In the genomic region with DNA sequence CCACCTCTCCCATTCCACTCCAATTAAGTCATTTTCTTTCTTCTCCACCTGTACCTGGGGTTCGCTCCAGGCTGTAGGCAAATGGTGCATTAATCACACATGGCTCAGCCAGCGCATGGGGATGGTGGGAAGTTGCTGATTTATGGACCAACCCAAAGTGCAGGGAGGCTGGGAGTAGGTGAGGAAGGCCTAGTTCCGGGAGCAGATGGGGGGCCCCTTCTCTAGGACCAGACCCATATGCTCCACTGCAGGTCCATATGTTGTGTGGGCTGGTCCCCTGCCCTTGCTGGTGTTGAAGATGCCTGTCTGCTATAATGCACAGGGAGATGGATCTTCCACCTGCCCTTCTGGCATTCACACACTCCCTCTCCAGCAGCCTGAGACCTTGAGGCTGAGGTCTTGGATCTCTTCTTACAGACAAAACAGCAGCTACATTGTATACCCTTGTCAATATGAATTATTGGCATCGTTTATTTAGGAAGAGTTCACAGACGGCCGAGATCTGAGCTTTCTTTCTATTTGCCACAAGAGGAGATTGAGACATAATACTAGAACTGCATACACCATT, we compare ENCODE assay signal across 24 mouse cellular contexts.
A peak's percentile ranks its signal among the peaks of the same experiment; 100 is the strongest.
DNase-seq lines count a peak whose midpoint lies in the region; ATAC-seq and TF ChIP-seq lines count a peak whose summit lies in the region.
"Had no signal": no experiment of that assay in that cellular context is flagged by ENCODE, and none has a peak within 500 bp of the region (broad histone marks: within the 10 kb centered on the region; RNA-seq: fewer than 3 reads in every experiment).

No protein-coding gene starts in this region.

- peaks cover 6% of the 10 kb centered on the region for H3K4me1 ChIP-seq in hindbrain, postnatal 0 days (ENCODE audit: insufficient read depth, low read length)
- peaks cover 16% of the 10 kb centered on the region for H3K4me1 ChIP-seq in hindbrain, embryonic 10.5 days (replicated peaks)
- peaks cover 8% of the 10 kb centered on the region; the same call in 1 of the 2 replicates for H3K4me1 ChIP-seq in kidney, postnatal 0 days (replicated peaks; ENCODE audit: insufficient read depth, low read length)
- H3K4me1 ChIP-seq: embryonic facial prominence, embryonic 15.5 days; heart, embryonic 13.5 days had no signal

- no peaks in the 10 kb centered on the region for H3K27me3 ChIP-seq in hindbrain, postnatal 0 days (ENCODE audit: insufficient read depth, low read length)
- H3K27me3 ChIP-seq in hindbrain, embryonic 10.5 days (ENCODE audit: insufficient read depth, poor library complexity, severe bottlenecking) = peaks cover 2% of the 10 kb centered on the region; the same call in 1 of the 2 replicates
- H3K27me3 ChIP-seq in kidney, postnatal 0 days (ENCODE audit: insufficient read depth, low read length) = no peaks in the 10 kb centered on the region
- H3K27me3 ChIP-seq: embryonic facial prominence, embryonic 15.5 days; heart, embryonic 13.5 days had no signal

- no peak for TF ChIP-seq CTCF in hindbrain, postnatal 0 days (IDR thresholded peaks at IDR 0.05; ENCODE audit: low read depth)
- no peak for TF ChIP-seq CTCF in kidney, postnatal 0 days (IDR thresholded peaks at IDR 0.05; ENCODE audit: low read depth)

- no peak overlapping the region for H3K4me3 ChIP-seq in hindbrain, postnatal 0 days (ENCODE audit: low read length)
- no peak overlapping the region for H3K4me3 ChIP-seq in hindbrain, embryonic 10.5 days
- H3K4me3 ChIP-seq in kidney, postnatal 0 days (replicated peaks; ENCODE audit: low read depth, low read length) = no peak overlapping the region
- H3K4me3 ChIP-seq: embryonic facial prominence, embryonic 15.5 days; erythroblast, embryonic 14.5 days; forebrain, embryonic 10.5 days; gastrocnemius, adult 2 months; heart, embryonic 13.5 days had no signal

- no peaks in the 10 kb centered on the region for H3K9me3 ChIP-seq in hindbrain, postnatal 0 days (ENCODE audit: low read length)
- H3K9me3 ChIP-seq in hindbrain, embryonic 10.5 days = no peaks in the 10 kb centered on the region
- H3K9me3 ChIP-seq in kidney, postnatal 0 days (replicated peaks; ENCODE audit: low read length) = no peaks in the 10 kb centered on the region
- H3K9me3 ChIP-seq: embryonic facial prominence, embryonic 15.5 days; forebrain, embryonic 10.5 days; heart, embryonic 13.5 days had no signal

- DNase-seq in cerebellum, postnatal 10 days = peak; percentile 71 to 85
- no peak for DNase-seq in cerebellum, adult 8-10 months
- DNase-seq in heart, adult 11 months = peak; percentile 72
- no peak for DNase-seq in heart, postnatal 4 days
- peak; percentile 55 for DNase-seq in hindbrain, postnatal 0 days (ENCODE audit: low spot score)
- no peak for DNase-seq in hindbrain, embryonic 10.5 days (ENCODE audit: low spot score)
- peak; percentile 48 for DNase-seq in kidney, postnatal 0 days (ENCODE audit: low spot score)
- no peak for DNase-seq in kidney, postnatal 25 days
- DNase-seq: adrenal gland, adult 8-10 months; adrenal gland, postnatal 36 days; B cell, adult 2 months; embryo, embryonic 11 days; gastrocnemius, adult 2 months; gastrocnemius, postnatal 25 days; heart, postnatal 36 days had no signal

- no peak overlapping the region for H3K4me2 ChIP-seq in hindbrain, postnatal 0 days (ENCODE audit: low read depth, low read length)
- H3K4me2 ChIP-seq in kidney, postnatal 0 days (ENCODE audit: low read length) = no peak overlapping the region
- H3K4me2 ChIP-seq: embryonic facial prominence, embryonic 15.5 days; heart, embryonic 13.5 days had no signal

- 61% methylated on average over 6 of the region's 6 CpGs for WGBS in hindbrain, postnatal 0 days
- 86% methylated on average over 6 of the region's 6 CpGs for WGBS in hindbrain, embryonic 10.5 days
- 30% methylated on average over 6 of the region's 6 CpGs for WGBS in kidney, postnatal 0 days

- ATAC-seq in hindbrain, postnatal 0 days = peak; percentile 79
- no peak for ATAC-seq in kidney, postnatal 0 days (replicated peaks; ENCODE audit: low FRiP score, low read depth)
- ATAC-seq: CD4-positive, CD25-positive, alpha-beta regulatory T cell, adult 4 months; forebrain, embryonic 14.5 days; inflammation-experienced regulatory T-cells, adult 6 months; intestine, postnatal 0 days had no signal

- no peaks in the 10 kb centered on the region for H3K36me3 ChIP-seq in hindbrain, postnatal 0 days (ENCODE audit: insufficient read depth, low read length)
- no peaks in the 10 kb centered on the region for H3K36me3 ChIP-seq in hindbrain, embryonic 10.5 days
- no peaks in the 10 kb centered on the region for H3K36me3 ChIP-seq in kidney, postnatal 0 days (ENCODE audit: insufficient read depth, low read length)
- H3K36me3 ChIP-seq: embryonic facial prominence, embryonic 15.5 days; forebrain, embryonic 10.5 days; G1E; heart, embryonic 13.5 days had no signal

- no peak overlapping the region for H3K9ac ChIP-seq in hindbrain, postnatal 0 days (replicated peaks; ENCODE audit: low read length)
- H3K9ac ChIP-seq in kidney, postnatal 0 days (ENCODE audit: low read depth, low read length) = no peak overlapping the region
- H3K9ac ChIP-seq: embryonic facial prominence, embryonic 15.5 days; heart, embryonic 13.5 days had no signal

- H3K27ac ChIP-seq in hindbrain, postnatal 0 days = no peak overlapping the region
- no peak overlapping the region for H3K27ac ChIP-seq in hindbrain, embryonic 10.5 days
- no peak overlapping the region for H3K27ac ChIP-seq in kidney, postnatal 0 days
- H3K27ac ChIP-seq: embryonic facial prominence, embryonic 15.5 days; forebrain, embryonic 10.5 days; gastrocnemius, adult 2 months; heart, embryonic 13.5 days had no signal

Comparison
In these comparisons a context has a peak if more than half of its experiments do, and no peak if none do; other contexts are left out.
1. DNase-seq: peak in cerebellum, postnatal 10 days (2 of 2), heart, adult 11 months (single experiment), hindbrain, postnatal 0 days (single experiment) and kidney, postnatal 0 days (single experiment); none in cerebellum, adult 8-10 months (single experiment), heart, postnatal 4 days (single experiment), hindbrain, embryonic 10.5 days (single experiment) and kidney, postnatal 25 days (0 of 2).